Mouse (Mus musculus) intestine, postnatal 0 days (tissue): ENCODE results near the gene Avpi1. TPM values are rescaled to one million over a fixed set of nuclear protein-coding genes. Genes with fewer than 3 reads are reported as not detected.

Source experiments
- ATAC-seq: fragments of 200-750 bp; cut with Nextera tagmentation; 2 replicates; pipeline ENCODE4 v1.8.0; 2017; ENCODE audit warnings: mild to moderate bottlenecking, moderate TSS enrichment, moderate library complexity
- H3K27ac ChIP-seq: fragments of 300-500 bp; sonication (generic); 2 replicates; pipeline ENCODE4 v1.5.1; 2014; ENCODE audit warnings: mild to moderate bottlenecking, low read depth, low read length, moderate library complexity
- H3K27me3 ChIP-seq: fragments of 300-500 bp; sonication (generic); replicated peaks from 2 replicates; pipeline ENCODE4 v1.6.1; 2014; ENCODE audit warnings: low read length, mixed read lengths; ENCODE audit not compliant: control insufficient read depth, insufficient read depth
- H3K36me3 ChIP-seq: fragments of 300-500 bp; sonication (generic); 2 replicates; pipeline ENCODE4 v1.6.1; 2014; ENCODE audit warnings: mild to moderate bottlenecking, moderate library complexity; ENCODE audit not compliant: control insufficient read depth, insufficient read depth
- H3K4me1 ChIP-seq: fragments of 300-500 bp; sonication (generic); replicated peaks from 2 replicates; pipeline ENCODE4 v1.6.1; 2014; ENCODE audit warnings: antibody characterized with exemption, low read length, mixed read lengths; ENCODE audit not compliant: control insufficient read depth, insufficient read depth
- H3K4me2 ChIP-seq: fragments of 300-500 bp; sonication (generic); replicated peaks from 2 replicates; pipeline ENCODE4 v1.6.1; 2014; ENCODE audit warnings: low read depth, mild to moderate bottlenecking, moderate library complexity
- H3K4me3 ChIP-seq: fragments of 300-500 bp; sonication (generic); 2 replicates; pipeline ENCODE4 v1.5.1; 2014; ENCODE audit warnings: low read depth, low read length
- H3K9ac ChIP-seq: fragments of 300-500 bp; sonication (generic); 2 replicates; pipeline ENCODE4 v1.6.1; 2014; ENCODE audit warnings: mild to moderate bottlenecking, low read depth, low read length
- H3K9me3 ChIP-seq: fragments of 300-500 bp; sonication (generic); 2 replicates; pipeline ENCODE4 v1.6.1; 2016; ENCODE audit warnings: mixed run types; ENCODE audit not compliant: control insufficient read depth
- CTCF ChIP-seq: sonication (generic); IDR thresholded peaks from 2 replicates; pipeline ENCODE4 v1.5.1; 2016; ENCODE audit warnings: low read depth, mild to moderate bottlenecking, control low read depth, antibody characterized with exemption, moderate library complexity
- WGBS: fragments of 180-500 bp; shearing (Covaris S2); extraction: QIAGEN DNeasy Blood & Tissue Kit; methylation state at CpG from one replicate; pipeline ENCODE4 v1.1.7; 2014; 5-methylcytosine and 5-hydroxymethylcytosine counted together
- polyA plus RNA-seq: library from polyadenylated mRNA; unstranded; fragments of >200 nt; fragmentation: Nextera tagmentation; extraction: Ambion mirVana; gene quantifications from 2 replicates; pipeline ENCODE4 v1.2.1, GENCODE M21; 2015

Gene Avpi1
- polyA plus RNA-seq, 1 experiment from 2014 or later: 39.8 TPM

DNA sequence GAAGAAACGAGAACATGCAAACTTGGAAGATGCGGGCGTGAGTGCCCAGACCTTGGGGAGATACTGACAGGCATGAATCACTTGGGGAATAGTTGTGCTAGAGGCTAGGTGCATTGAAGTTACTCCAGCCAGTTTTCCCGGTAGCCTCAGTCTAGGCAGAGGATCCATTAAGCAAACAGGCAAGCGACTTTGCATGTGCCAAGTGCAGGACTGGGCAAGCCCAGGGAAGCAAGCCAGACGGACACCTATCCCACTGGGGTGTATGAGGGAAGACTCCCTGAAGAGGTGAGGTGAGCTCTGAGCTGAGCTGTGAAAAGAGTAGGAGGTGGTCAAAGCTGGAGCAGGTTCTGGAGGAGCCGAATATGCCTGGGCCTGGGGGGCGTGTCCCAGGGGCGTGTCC, 38.6 kb upstream of the Avpi1 start:
- Histone ChIP-seq H3K9me3 (no peaks in the 10 kb centered on the region), H3K27me3 (0 out of 2 replicates have a peak, but pooled peaks cover 2% of the 10 kb centered on the region), H3K4me1 (peaks cover 16% of the 10 kb centered on the region; the same call in 1 of the 2 replicates), H3K36me3 (no peaks in the 10 kb centered on the region), H3K4me2 (no peak overlapping the region), H3K4me3 (no peak overlapping the region), H3K9ac (no peak overlapping the region), H3K27ac (no peak overlapping the region)
- no peak for TF ChIP-seq CTCF
- WGBS: 71% methylated on average over 9 of the region's 9 CpGs
- no peak for ATAC-seq

DNA sequence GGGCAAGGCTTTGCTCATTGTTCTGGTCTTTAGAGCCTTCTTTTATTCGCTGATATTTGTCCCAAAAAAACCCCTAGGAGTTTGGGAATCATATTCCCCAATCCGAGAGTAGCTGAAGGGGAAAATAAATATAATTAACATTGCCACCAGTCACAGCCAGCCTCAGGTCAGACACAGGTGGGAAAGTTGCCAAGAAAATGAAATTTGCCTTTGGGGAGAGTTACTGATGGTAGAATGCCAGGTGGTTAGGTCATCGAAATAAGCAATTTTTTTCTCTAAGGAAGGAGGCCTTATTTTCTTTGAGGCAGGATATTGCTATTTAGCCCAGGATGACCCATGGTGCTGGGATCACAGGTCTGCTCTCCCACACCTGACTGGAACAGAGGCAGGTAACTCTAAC, 37.9 kb upstream of the Avpi1 start:
- H3K4me3 ChIP-seq: no peak overlapping the region
- 49% methylated on average over 3 of the region's 3 CpGs for WGBS
- no peak overlapping the region for H3K9ac ChIP-seq
- no peaks in the 10 kb centered on the region for H3K9me3 ChIP-seq
- ATAC-seq: no peak
- TF ChIP-seq CTCF: no peak
- H3K27ac ChIP-seq: no peak overlapping the region
- H3K36me3 ChIP-seq: no peaks in the 10 kb centered on the region
- no peak overlapping the region for H3K4me2 ChIP-seq
- H3K27me3 ChIP-seq: 0 out of 2 replicates have a peak, but pooled peaks cover 2% of the 10 kb centered on the region
- peaks cover 15% of the 10 kb centered on the region; the same call in 1 of the 2 replicates for H3K4me1 ChIP-seq

DNA sequence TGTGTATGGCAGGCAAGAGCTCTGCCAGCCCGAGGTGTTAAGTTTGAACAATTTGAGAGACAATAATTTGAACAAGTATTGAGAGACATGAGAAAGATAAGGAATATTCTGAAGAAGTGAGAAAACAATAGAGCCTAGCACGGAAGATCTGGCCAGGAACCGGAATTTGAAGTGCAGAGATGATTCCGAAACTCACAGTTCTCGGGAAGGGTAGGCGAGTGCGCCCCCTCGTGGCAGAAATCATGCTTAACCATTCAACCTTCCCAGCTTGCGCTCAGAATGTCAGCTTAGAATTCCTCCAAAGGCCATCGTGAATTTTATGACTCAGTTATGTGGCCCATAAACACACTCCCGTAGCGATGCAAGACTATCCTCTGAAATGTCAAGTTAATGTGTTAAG, 37.3 kb upstream of the Avpi1 start:
- 0 out of 2 replicates have a peak, but pooled peaks cover 8% of the 10 kb centered on the region for H3K4me1 ChIP-seq
- no peak overlapping the region for H3K27ac ChIP-seq
- 0 out of 2 replicates have a peak, but pooled peaks cover 2% of the 10 kb centered on the region for H3K27me3 ChIP-seq
- peak; percentile 96 for TF ChIP-seq CTCF
- H3K4me3 ChIP-seq: no peak overlapping the region
- 0 out of 2 replicates have a peak, but pooled peaks have one; percentile 26 for ATAC-seq
- 3% methylated on average over 12 of the region's 12 CpGs for WGBS
- peak overlapping the region; percentile 57 for H3K4me2 ChIP-seq
- H3K36me3 ChIP-seq: no peaks in the 10 kb centered on the region
- H3K9me3 ChIP-seq: no peaks in the 10 kb centered on the region
- no peak overlapping the region for H3K9ac ChIP-seq

DNA sequence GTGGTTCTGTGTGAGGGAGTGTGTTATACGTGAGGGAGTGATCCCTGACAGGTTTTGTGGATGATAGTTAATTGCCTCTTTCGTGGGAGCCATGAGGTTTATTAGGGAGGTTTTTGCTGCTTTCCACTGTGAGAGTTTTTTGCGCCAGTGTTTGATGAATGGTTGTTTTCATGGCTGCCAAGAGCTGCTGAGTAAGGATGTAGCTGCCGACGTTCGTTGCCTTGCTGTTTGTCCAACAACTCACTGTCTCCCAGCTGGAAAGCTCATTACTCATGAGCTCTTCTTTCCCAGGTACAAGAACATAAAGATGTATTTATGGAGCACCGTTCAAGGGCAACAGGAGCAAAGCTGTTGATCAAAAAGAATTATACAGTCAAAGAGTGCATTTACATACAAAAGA, 35.3 kb upstream of the Avpi1 start:
- 47% methylated on average over 7 of the region's 7 CpGs for WGBS
- no peak for ATAC-seq
- 0 out of 2 replicates have a peak, but pooled peaks cover 4% of the 10 kb centered on the region for H3K4me1 ChIP-seq
- no peak overlapping the region for H3K4me2 ChIP-seq
- H3K9me3 ChIP-seq: no peaks in the 10 kb centered on the region
- H3K36me3 ChIP-seq: no peaks in the 10 kb centered on the region
- no peak for TF ChIP-seq CTCF
- H3K9ac ChIP-seq: no peak overlapping the region
- 0 out of 2 replicates have a peak, but pooled peaks cover 2% of the 10 kb centered on the region for H3K27me3 ChIP-seq
- H3K27ac ChIP-seq: no peak overlapping the region
- no peak overlapping the region for H3K4me3 ChIP-seq

DNA sequence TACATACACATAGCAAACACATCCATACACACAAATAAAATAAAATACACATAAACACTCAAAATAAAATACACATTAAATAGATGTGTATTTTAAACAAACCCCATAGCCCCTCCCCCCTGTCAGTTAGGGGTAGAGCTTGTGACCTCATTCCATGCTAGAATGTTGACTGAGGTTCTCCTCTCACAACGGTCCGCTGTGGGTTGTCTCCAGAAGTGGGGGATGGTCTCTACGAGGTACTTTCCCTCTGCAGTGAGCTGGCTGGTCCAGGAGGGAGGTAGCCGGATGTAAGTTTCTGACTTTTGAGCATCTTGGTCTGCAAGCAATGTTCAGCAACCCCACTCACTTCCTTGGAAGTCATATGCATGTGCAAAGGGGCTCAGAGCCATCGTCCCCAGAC, 34.9 kb upstream of the Avpi1 start, which contains the start of gene Zfyve27:
Zfyve27 (plus strand) TSS at position 188 of the 400 bp plus-strand sequence.
- Histone ChIP-seq H3K27me3 (0 out of 2 replicates have a peak, but pooled peaks cover 1% of the 10 kb centered on the region), H3K4me2 (no peak within 1 kb of the TSS), H3K36me3 (no peaks in the 10 kb centered on the region), H3K27ac (no peak within 1 kb of the TSS), H3K4me1 (0 out of 2 replicates have a peak, but pooled peaks cover 4% of the 10 kb centered on the region), H3K9me3 (no peaks in the 10 kb centered on the region), H3K9ac (no peak within 1 kb of the TSS), H3K4me3 (no peak within 1 kb of the TSS)
- WGBS: 54% methylated on average over 5 of the region's 5 CpGs
- TF ChIP-seq CTCF: no peak
- ATAC-seq: no peak

DNA sequence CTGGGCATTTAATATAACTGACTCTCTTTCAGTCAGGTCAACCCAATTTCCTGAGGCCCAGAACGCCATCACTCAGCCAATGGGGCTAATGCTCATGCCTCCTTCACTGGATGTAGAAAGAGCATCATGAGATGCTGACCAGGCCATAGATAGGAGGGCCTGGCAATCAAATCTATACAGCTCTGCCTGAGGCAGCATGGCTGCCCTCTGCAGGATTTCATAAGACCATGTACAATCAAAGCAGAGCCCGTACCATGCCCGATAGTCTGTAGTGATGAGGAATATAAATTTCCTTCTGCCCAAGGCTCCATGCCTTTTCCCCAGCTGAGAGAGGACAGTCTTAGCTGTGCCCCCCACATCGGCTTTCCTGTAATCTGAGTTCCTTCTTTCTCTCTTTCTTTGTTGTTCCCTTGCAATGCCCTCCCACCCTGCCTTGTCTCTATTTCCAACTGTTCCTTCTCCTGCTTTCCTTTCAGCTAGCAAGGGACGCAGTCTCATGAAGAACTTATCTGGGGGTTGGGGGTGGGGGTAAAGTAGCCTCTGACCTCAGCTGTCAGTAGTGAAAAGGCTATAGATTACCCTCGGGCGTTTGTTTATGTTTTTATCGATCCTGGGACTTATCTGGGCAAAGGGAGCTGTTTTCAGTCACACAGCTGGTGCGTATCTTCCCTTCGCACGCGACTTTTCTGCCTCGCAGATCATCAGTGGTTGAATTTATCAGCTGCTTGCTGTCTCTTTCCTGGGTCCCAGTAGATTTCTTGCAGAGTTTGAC, 29.6 kb upstream of the Avpi1 start:
- H3K4me3 ChIP-seq: no peak overlapping the region
- H3K4me2 ChIP-seq: no peak overlapping the region
- 37% methylated on average over 13 of the region's 13 CpGs for WGBS
- H3K9ac ChIP-seq: no peak overlapping the region
- peak; percentile 37; the same call in 1 of the 2 replicates for TF ChIP-seq CTCF
- no peaks in the 10 kb centered on the region for H3K36me3 ChIP-seq
- H3K4me1 ChIP-seq: no peaks in the 10 kb centered on the region
- ATAC-seq: no peak
- no peak overlapping the region for H3K27ac ChIP-seq
- H3K9me3 ChIP-seq: no peaks in the 10 kb centered on the region
- H3K27me3 ChIP-seq: no peaks in the 10 kb centered on the region
